Mouse (Mus musculus): ENCODE measurements at regions not wholly inside any gene's neighbourhood (a gene's known extent, or its start where the extent isn't known, plus 50 kb on each side); places are given as distances from the start of the nearest gene placed in this dataset.
A peak's percentile ranks its signal among the peaks of the same experiment; 100 is the strongest.

- DNase-seq (ENCODE audit: extremely low read depth, low read depth, low spot score) = no peak
Observed at GRCm38 (mm10) chr17:84129204-84129603, 58.5 kb downstream of the Zfp36l2 start.

GRCm38 (mm10) chr17:84128262-84128661 is 59.5 kb downstream of the Zfp36l2 start:
- no peak for DNase-seq (ENCODE audit: extremely low read depth, low read depth, low spot score)

- no peak for DNase-seq (ENCODE audit: extremely low read depth, low read depth, low spot score)
Observed at GRCm38 (mm10) chr17:84126168-84126567, 61.6 kb downstream of the Zfp36l2 start.

- DNase-seq (ENCODE audit: extremely low read depth, low read depth, low spot score) = no peak
Observed at GRCm38 (mm10) chr17:84123161-84123560, 64.6 kb downstream of the Zfp36l2 start.

- DNase-seq (ENCODE audit: extremely low read depth, low read depth, low spot score) = no peak
Observed at GRCm38 (mm10) chr17:84122486-84123131, 65.1 kb downstream of the Zfp36l2 start.

GRCm38 (mm10) chr17:84121291-84121690 is 66.5 kb downstream of the Zfp36l2 start:
- no peak for DNase-seq (ENCODE audit: extremely low read depth, low read depth, low spot score)

GRCm38 (mm10) chr17:84119221-84120017 is 68.3 kb downstream of the Zfp36l2 start:
- no peak for DNase-seq (ENCODE audit: extremely low read depth, low read depth, low spot score)

- no peak for DNase-seq (ENCODE audit: extremely low read depth, low read depth, low spot score)
Observed at GRCm38 (mm10) chr17:84118781-84119180, 69.0 kb downstream of the Zfp36l2 start.

- no peak for DNase-seq (ENCODE audit: extremely low read depth, low read depth, low spot score)
Observed at GRCm38 (mm10) chr17:84118271-84118670, 69.5 kb downstream of the Zfp36l2 start.

GRCm38 (mm10) chr17:84117756-84118155 is 70.0 kb downstream of the Zfp36l2 start:
- DNase-seq (ENCODE audit: extremely low read depth, low read depth, low spot score) = no peak

GRCm38 (mm10) chr17:84116340-84117279 is 71.1 kb downstream of the Zfp36l2 start:
- peak; percentile 73 for DNase-seq (ENCODE audit: extremely low read depth, low read depth, low spot score)

- DNase-seq (ENCODE audit: extremely low read depth, low read depth, low spot score) = no peak
Observed at GRCm38 (mm10) chr17:84115957-84116339, 71.8 kb downstream of the Zfp36l2 start.

GRCm38 (mm10) chr17:84115133-84115532 is 72.6 kb downstream of the Zfp36l2 start:
- no peak for DNase-seq (ENCODE audit: extremely low read depth, low read depth, low spot score)

GRCm38 (mm10) chr17:84114279-84114994 is 73.3 kb downstream of the Zfp36l2 start:
- DNase-seq (ENCODE audit: extremely low read depth, low read depth, low spot score) = no peak

- DNase-seq (ENCODE audit: extremely low read depth, low read depth, low spot score) = no peak
Observed at GRCm38 (mm10) chr17:84113608-84114278, 74.0 kb downstream of the Zfp36l2 start.

- DNase-seq (ENCODE audit: extremely low read depth, low read depth, low spot score) = no peak
Observed at GRCm38 (mm10) chr17:84112411-84113031, 75.2 kb downstream of the Zfp36l2 start.

GRCm38 (mm10) chr17:84111787-84112370 is 75.9 kb downstream of the Zfp36l2 start:
- DNase-seq (ENCODE audit: extremely low read depth, low read depth, low spot score) = no peak

- no peak for DNase-seq (ENCODE audit: extremely low read depth, low read depth, low spot score)
Observed at GRCm38 (mm10) chr17:84110945-84111344, 76.8 kb downstream of the Zfp36l2 start.

GRCm38 (mm10) chr17:84110000-84110695 is 77.6 kb downstream of the Zfp36l2 start:
- DNase-seq (ENCODE audit: extremely low read depth, low read depth, low spot score) = no peak
